Mouse (Mus musculus) bone marrow macrophage, adult 2 months (primary cell): ENCODE measurements around the gene Edf1. TPM values are rescaled to one million over a fixed set of nuclear protein-coding genes. Genes with fewer than 3 reads are reported as not detected.
"Not testable (repeated sequence)": the region's sequence is repeated elsewhere in the genome, so short reads cannot be mapped to it uniquely, and the experiment has no call there.

ENCODE experiments used
- H3K27ac ChIP-seq: 2 replicates; pipeline ENCODE4 v1.5.1; 2012; ENCODE audit warnings: low read depth, low read length; ENCODE audit not compliant: insufficient read depth
- H3K4me1 ChIP-seq: 2 replicates; pipeline ENCODE4 v1.6.1; 2012; ENCODE audit warnings: low read length; ENCODE audit not compliant: control insufficient read depth, insufficient read depth
- H3K4me3 ChIP-seq: 2 replicates; pipeline ENCODE4 v1.5.1; 2012; ENCODE audit warnings: mild to moderate bottlenecking, low read length, moderate library complexity; ENCODE audit not compliant: insufficient read depth
- CTCF ChIP-seq: IDR thresholded peaks from 2 replicates; pipeline ENCODE4 v1.5.1; 2012; ENCODE audit warnings: low read depth, mild to moderate bottlenecking, low read length, moderate library complexity
- POLR2A ChIP-seq: IDR thresholded peaks from 2 replicates; pipeline ENCODE4 v1.6.1; 2012; ENCODE audit warnings: mild to moderate bottlenecking, low read depth, low read length, borderline replicate concordance
- polyA plus RNA-seq: library from polyadenylated mRNA; stranded (reverse); fragments of >200 nt; gene quantifications from 2 replicates; pipeline ENCODE4 v1.2.4, GENCODE M21; 2012; ENCODE audit not compliant: missing spikeins, insufficient read depth, insufficient read length

Edf1 gene
- polyA plus RNA-seq, 1 experiment = 160 TPM

- Histone ChIP-seq H3K4me1 (peaks cover 42% of the 10 kb centered on the region), H3K4me3 (peak overlapping the region; percentile 93), H3K27ac (peak overlapping the region; percentile 21)
- TF ChIP-seq CTCF (no peak), POLR2A (no peak)
Measured at GRCm38 (mm10) chr2:25545996-25546810, 11.4 kb upstream of the Edf1 start.

GRCm38 (mm10) chr2:25546811-25547491 lies 10.7 kb upstream of the Edf1 start, which contains the start of gene Traf2:
TSS of gene Traf2 (minus strand) at chr2:25546940.
- TF ChIP-seq POLR2A (no peak), CTCF (no peak)
- H3K4me3 ChIP-seq = peak within 1 kb of the TSS; percentile 93
- H3K27ac ChIP-seq = peak within 1 kb of the TSS; percentile 21
- peaks cover 42% of the 10 kb centered on the region for H3K4me1 ChIP-seq

- Histone ChIP-seq H3K4me1 (peaks cover 36% of the 10 kb centered on the region), H3K27ac (no peak overlapping the region), H3K4me3 (peak overlapping the region; percentile 17; the same call in 1 of the 2 replicates)
- TF ChIP-seq CTCF (no peak), POLR2A (no peak)
Measured at GRCm38 (mm10) chr2:25549021-25549991, 8.3 kb upstream of the Edf1 start.

GRCm38 (mm10) chr2:25551186-25551585 lies 6.5 kb upstream of the Edf1 start:
- Histone ChIP-seq H3K27ac (no peak overlapping the region), H3K4me3 (no peak overlapping the region), H3K4me1 (peaks cover 22% of the 10 kb centered on the region)
- TF ChIP-seq POLR2A (no peak), CTCF (peak; percentile 16; the same call in 1 of the 2 replicates)

- H3K27ac ChIP-seq, H3K4me3 ChIP-seq: not testable (repeated sequence)
- H3K4me1 ChIP-seq = peaks cover 25% of the 10 kb centered on the region
Measured at GRCm38 (mm10) chr2:25553171-25553786, 4.4 kb upstream of the Edf1 start.

- H3K4me3 ChIP-seq, H3K27ac ChIP-seq: not testable (repeated sequence)
- H3K4me1 ChIP-seq = peaks cover 11% of the 10 kb centered on the region
Measured at GRCm38 (mm10) chr2:25555479-25555878, 2.2 kb upstream of the Edf1 start.

GRCm38 (mm10) chr2:25556296-25556695 lies 1.4 kb upstream of the Edf1 start:
- H3K27ac ChIP-seq = no peak overlapping the region
- H3K4me3 ChIP-seq = no peak overlapping the region
- TF ChIP-seq POLR2A = no peak
- no peak for TF ChIP-seq CTCF
- H3K4me1 ChIP-seq = peaks cover 10% of the 10 kb centered on the region

GRCm38 (mm10) chr2:25557964-25558360 lies 315 bp downstream of the Edf1 start:
- TF ChIP-seq CTCF (no peak), POLR2A (no peak)
- Histone ChIP-seq H3K4me3 (peak overlapping the region; percentile 86), H3K27ac (0 out of 2 replicates have a peak overlapping the region, but pooled peaks have one; percentile 18), H3K4me1 (peaks cover 10% of the 10 kb centered on the region)

GRCm38 (mm10) chr2:25558774-25559173 lies 1.1 kb downstream of the Edf1 start:
- H3K27ac ChIP-seq = no peak overlapping the region
- TF ChIP-seq CTCF (no peak), POLR2A (no peak)
- H3K4me1 ChIP-seq = peaks cover 10% of the 10 kb centered on the region
- H3K4me3 ChIP-seq = peak overlapping the region; percentile 86

GRCm38 (mm10) chr2:25560551-25560950 lies 2.9 kb downstream of the Edf1 start:
- H3K4me3 ChIP-seq = no peak overlapping the region
- H3K4me1 ChIP-seq = peaks cover 10% of the 10 kb centered on the region
- H3K27ac ChIP-seq = no peak overlapping the region
- TF ChIP-seq CTCF (no peak), POLR2A (no peak)
